Mouse (Mus musculus) colon, adult 2 months (tissue): Measurements from ENCODE around the gene Sycn. TPM values are rescaled to one million over a fixed set of nuclear protein-coding genes. Genes with fewer than 3 reads are reported as not detected.

Experiments used
- polyA plus RNA-seq: library from polyadenylated mRNA; depleted of rRNA; stranded (reverse); fragments of >200 nt; gene quantifications from 2 replicates; pipeline ENCODE4 v1.2.3, GENCODE M21; 2012; rRNA removed

Gene Sycn
- polyA plus RNA-seq, result 4,353 and 7,367 TPM in 2 replicates

GRCm38 (mm10) chr7:28540526-28540925, at the start of gene Sycn:
Gene Sycn (plus strand): TSS chr7:28540885.

GRCm38 (mm10) chr7:28510405-28510974, 30.2 kb upstream of the Sycn start, which contains the start of gene Ifnl2:
Gene Ifnl2 (minus strand): TSS chr7:28510455.

GRCm38 (mm10) chr7:28522536-28522935, 18.1 kb upstream of the Sycn start, which contains the start of gene Ifnl3:
Gene Ifnl3 (plus strand): TSS chr7:28522836.

GRCm38 (mm10) chr7:28547154-28547553, 6.5 kb downstream of the Sycn start, which contains the start of gene Nccrp1:
Gene Nccrp1 (minus strand): TSS chr7:28547254.

Other genes with a start within 250 kb of the Sycn start
- gene Selenov, start 249.7 kb upstream of the Sycn start, polyA plus RNA-seq, result 0.12 TPM in 1 of 2 replicates, not detected in the other
- gene Dll3, start 238.6 kb upstream of the Sycn start, polyA plus RNA-seq, result 0.59 and 0.84 TPM in 2 replicates
- gene Timm50, start 228.8 kb upstream of the Sycn start, polyA plus RNA-seq, result 64.2 and 71.4 TPM in 2 replicates
- 99.8 and 106 TPM in 2 replicates for gene Supt5, start 202.1 kb upstream of the Sycn start, polyA plus RNA-seq
- 1,165 and 1,439 TPM in 2 replicates for gene Rps16, start 190.2 kb upstream of the Sycn start, polyA plus RNA-seq
- 24.4 and 27.5 TPM in 2 replicates for gene Plekhg2, start 168.3 kb upstream of the Sycn start, polyA plus RNA-seq
- 66.9 and 93.6 TPM in 2 replicates for gene Zfp36, start 160.6 kb upstream of the Sycn start, polyA plus RNA-seq
- gene Med29, start 148.2 kb upstream of the Sycn start, polyA plus RNA-seq, result 46.6 and 48.5 TPM in 2 replicates
- gene Paf1, start 147.9 kb upstream of the Sycn start, polyA plus RNA-seq, result 77.0 and 82.7 TPM in 2 replicates
- gene Gmfg, start 103.4 kb upstream of the Sycn start, polyA plus RNA-seq, result 7.5 and 12.5 TPM in 2 replicates
- 5.8 and 6.1 TPM in 2 replicates for gene Lrfn1, start 88.9 kb upstream of the Sycn start, polyA plus RNA-seq
- gene Ifnl2, start 30.4 kb upstream of the Sycn start, polyA plus RNA-seq, result not detected in 2 replicates
- gene Ifnl3, start 18.0 kb upstream of the Sycn start, polyA plus RNA-seq, result not detected in 2 replicates
- 4.8 and 11.5 TPM in 2 replicates for gene Nccrp1, start 6.4 kb downstream of the Sycn start, polyA plus RNA-seq
- 99.8 and 116 TPM in 2 replicates for gene Samd4b, start 57.3 kb downstream of the Sycn start, polyA plus RNA-seq
- 106 and 117 TPM in 2 replicates for gene Pak4, start 57.3 kb downstream of the Sycn start, polyA plus RNA-seq
- gene Acp7, start 90.4 kb downstream of the Sycn start, polyA plus RNA-seq, result not detected in 2 replicates
- gene Fbxo27, start 152.0 kb downstream of the Sycn start, polyA plus RNA-seq, result 5.7 and 6.3 TPM in 2 replicates
- 3.8 and 5.6 TPM in 2 replicates for gene Fbxo17, start 175.9 kb downstream of the Sycn start, polyA plus RNA-seq
- 99.3 and 121 TPM in 2 replicates for gene Mrps12, start 200.9 kb downstream of the Sycn start, polyA plus RNA-seq
- gene Sars2, start 201.1 kb downstream of the Sycn start, polyA plus RNA-seq, result 24.4 and 27.2 TPM in 2 replicates
- 0.10 TPM in 1 of 2 replicates, not detected in the other for gene Ccer2, start 215.3 kb downstream of the Sycn start, polyA plus RNA-seq
- gene Sirt2, start 225.8 kb downstream of the Sycn start, polyA plus RNA-seq, result 56.6 and 62.7 TPM in 2 replicates
- 77.5 and 94.6 TPM in 2 replicates for gene Nfkbib, start 226.6 kb downstream of the Sycn start, polyA plus RNA-seq
- 2.8 and 3.5 TPM in 2 replicates for gene Rinl, start 248.1 kb downstream of the Sycn start, polyA plus RNA-seq